In genomic region chr15:8108360-8108965, GRCm38 (mm10) we compare ENCODE assay signal across 8 mouse cellular contexts. TPM values are rescaled to one million over a fixed set of nuclear protein-coding genes. Genes with fewer than 3 reads are reported as not detected.
DNase-seq lines count a peak whose midpoint lies in the region; ATAC-seq and TF ChIP-seq lines count a peak whose summit lies in the region.

No protein-coding gene starts in this region.

- WGBS in heart, embryonic 11.5 days (ENCODE audit: insufficient replicate concordance), result 49% methylated on average over 19 of the region's 19 CpGs
- WGBS in forebrain, embryonic 16.5 days, result 60% methylated on average over 19 of the region's 19 CpGs
- WGBS in liver, postnatal 0 days (ENCODE audit: insufficient replicate concordance), result 40% methylated on average over 19 of the region's 19 CpGs

- H3K4me3 ChIP-seq in heart, embryonic 11.5 days (ENCODE audit: low read depth, low read length), result peak overlapping the region; percentile 95
- H3K4me3 ChIP-seq in ES-E14 (ENCODE audit: insufficient read depth in 1 of 2, low read depth in 1 of 2, low read length in 2 of 2, poor library complexity in 1 of 2, severe bottlenecking in 1 of 2), result peak overlapping the region; percentile 99
- H3K4me3 ChIP-seq in forebrain, embryonic 16.5 days (replicated peaks; ENCODE audit: low read length), result peak overlapping the region; percentile 93
- peak overlapping the region; percentile 95 for H3K4me3 ChIP-seq in liver, postnatal 0 days (ENCODE audit: low read depth, low read length)

- no peak for ATAC-seq in heart, embryonic 11.5 days (replicated peaks; ENCODE audit: insufficient number of reproducible peaks, low FRiP score, low TSS enrichment)
- ATAC-seq in forebrain, embryonic 16.5 days, result peak; percentile 32; the same call in 1 of the 2 replicates
- ATAC-seq in liver, postnatal 0 days, result peak; percentile 28
- no peak for ATAC-seq in activated CD4-positive, CD25-positive, alpha-beta regulatory T cell, adult 4 months

- no peaks in the 10 kb centered on the region for H3K9me3 ChIP-seq in heart, embryonic 11.5 days (replicated peaks; ENCODE audit: control insufficient read depth, low read length)
- no peaks in the 10 kb centered on the region for H3K9me3 ChIP-seq in ES-E14 (ENCODE audit: control insufficient read depth, insufficient read depth, low read depth, low read length)
- no peaks in the 10 kb centered on the region for H3K9me3 ChIP-seq in forebrain, embryonic 16.5 days (ENCODE audit: control insufficient read depth, low read length)
- H3K9me3 ChIP-seq in liver, postnatal 0 days (ENCODE audit: low read length), result no peaks in the 10 kb centered on the region

- H3K27me3 ChIP-seq in heart, embryonic 11.5 days (ENCODE audit: control insufficient read depth, insufficient read depth, low read length), result no peaks in the 10 kb centered on the region
- no peaks in the 10 kb centered on the region for H3K27me3 ChIP-seq in forebrain, embryonic 16.5 days (replicated peaks; ENCODE audit: control insufficient read depth, insufficient read depth, low read length)
- H3K27me3 ChIP-seq in liver, postnatal 0 days (ENCODE audit: insufficient read depth, low read length), result no peaks in the 10 kb centered on the region

- no peak for TF ChIP-seq EP300 in liver, postnatal 0 days (IDR thresholded peaks at IDR 0.05; ENCODE audit: low read depth)

- in situ Hi-C loops in ES-E14 (cut with MboI; ENCODE audit: low sequenced_read_pairs in 2 of 2, unreplicated experiment in 2 of 2), result loop anchor here in 1 of 2 experiments (25.0 kb wide), 1 partner anchor 921 kb away; no protein-coding TSS in a partner anchor

- peak overlapping the region; percentile 77 for H3K27ac ChIP-seq in heart, embryonic 11.5 days (ENCODE audit: low read depth, low read length)
- peak overlapping the region; percentile 13; the same call in 1 of the 2 replicates for H3K27ac ChIP-seq in ES-E14 (ENCODE audit: insufficient read depth, low read depth, low read length, poor library complexity, severe bottlenecking)
- H3K27ac ChIP-seq in forebrain, embryonic 16.5 days (ENCODE audit: low read length), result peak overlapping the region; percentile 82
- peak overlapping the region; percentile 82 for H3K27ac ChIP-seq in liver, postnatal 0 days (ENCODE audit: low read depth)

- DNase-seq in heart, adult 9 months (ENCODE audit: low spot score in 2 of 2), result no peak
- DNase-seq in ES-E14 (ENCODE audit: low read depth, low spot score), result no peak
- DNase-seq in liver, postnatal 0 days, result no peak
- no peak for DNase-seq in c-Kit-positive CD71-positive TER-119-positive erythroid progenitor cells, embryonic 14.5 days (ENCODE audit: low spot score)
- DNase-seq in B cell, adult 2 months, result no peak

- peak overlapping the region; percentile 97 for H3K9ac ChIP-seq in heart, embryonic 11.5 days (ENCODE audit: low read depth, low read length)
- peak overlapping the region; percentile 66 for H3K9ac ChIP-seq in ES-E14 (ENCODE audit: insufficient read depth, low read depth, low read length, poor library complexity, severe bottlenecking)
- H3K9ac ChIP-seq in forebrain, embryonic 16.5 days (replicated peaks; ENCODE audit: low read depth, low read length), result peak overlapping the region; percentile 61
- peak overlapping the region; percentile 91; the same call in 1 of the 2 replicates for H3K9ac ChIP-seq in liver, postnatal 0 days (replicated peaks)

- H3K4me1 ChIP-seq in heart, embryonic 11.5 days (ENCODE audit: control insufficient read depth, insufficient read depth, low read length), result peaks cover 11% of the 10 kb centered on the region; the same call in 1 of the 2 replicates
- no peaks in the 10 kb centered on the region; a peak in 1 of 4 replicates for H3K4me1 ChIP-seq in ES-E14 (ENCODE audit: control insufficient read depth in 2 of 2, insufficient read depth in 2 of 2, low read length in 2 of 2, poor library complexity in 1 of 2)
- peaks cover 17% of the 10 kb centered on the region for H3K4me1 ChIP-seq in forebrain, embryonic 16.5 days (replicated peaks; ENCODE audit: control insufficient read depth, insufficient read depth, low read length)
- H3K4me1 ChIP-seq in liver, postnatal 0 days (ENCODE audit: insufficient read depth), result peaks cover 11% of the 10 kb centered on the region

- H3K4me2 ChIP-seq in heart, embryonic 11.5 days, result peak overlapping the region; percentile 83
- peak overlapping the region; percentile 78 for H3K4me2 ChIP-seq in forebrain, embryonic 16.5 days (ENCODE audit: low read length)
- H3K4me2 ChIP-seq in liver, postnatal 0 days (ENCODE audit: low read depth, low read length), result peak overlapping the region; percentile 75

- H3K36me3 ChIP-seq in heart, embryonic 11.5 days (ENCODE audit: control insufficient read depth, insufficient read depth, low read length), result peaks cover 8% of the 10 kb centered on the region
- H3K36me3 ChIP-seq in ES-E14 (ENCODE audit: control insufficient read depth, insufficient read depth, low read length, poor library complexity, severe bottlenecking), result peaks cover 6% of the 10 kb centered on the region
- H3K36me3 ChIP-seq in forebrain, embryonic 16.5 days (ENCODE audit: control insufficient read depth, insufficient read depth), result peaks cover 3% of the 10 kb centered on the region; the same call in 1 of the 2 replicates
- H3K36me3 ChIP-seq in liver, postnatal 0 days (replicated peaks; ENCODE audit: insufficient read depth, low read length), result peaks cover 14% of the 10 kb centered on the region

- TF ChIP-seq CTCF in liver, postnatal 0 days (IDR thresholded peaks at IDR 0.05; ENCODE audit: low read depth), result no peak

TF ChIP-seq in ES-E14, 5 proteins besides CTCF, POLR2A, EP300 and RAD21:
- TF ChIP-seq MAFK (IDR thresholded peaks at IDR 0.05; ENCODE audit: insufficient read depth, low read depth, low read length), result no peak
- no peak for TF ChIP-seq HCFC1 (IDR thresholded peaks at IDR 0.05; ENCODE audit: borderline replicate concordance, insufficient read depth, low read length)
- no peak for TF ChIP-seq ZC3H11A (IDR thresholded peaks at IDR 0.05; ENCODE audit: borderline replicate concordance, low read depth, low read length)
- no peak for TF ChIP-seq ZNF384 (IDR thresholded peaks at IDR 0.05; ENCODE audit: low read depth, low read length)
- no peak for TF ChIP-seq CHD2 (IDR thresholded peaks at IDR 0.05; ENCODE audit: low read depth, low read length)

RNA-seq across cellular contexts. Expression of gene Nup155, which starts 0.6 kb away (rescaled TPM):
- polyA plus RNA-seq in heart, embryonic 11.5 days (2014; fragmentation: Nextera tagmentation; extraction: Ambion mirVana), result 13.1 and 23.2 TPM in 2 replicates
- 133 and 156 TPM in 2 replicates for total RNA-seq in ES-E14 (2012; rRNA removed)
- polyA plus RNA-seq in forebrain, embryonic 16.5 days (2015; fragmentation: Nextera tagmentation; extraction: Ambion mirVana), result 13.9 and 15.1 TPM in 2 replicates
- 3.6 and 4.1 TPM in 2 replicates for polyA plus RNA-seq in liver, postnatal 0 days (2015; fragmentation: Nextera tagmentation; extraction: Ambion mirVana)
- polyA plus RNA-seq in activated CD4-positive, CD25-positive, alpha-beta regulatory T cell, adult 4 months (2017; shearing (Covaris generic)), result 1 to 10 TPM; 8.2 to 9.6 TPM

RNA-seq across cellular contexts. Expression of gene Wdr70, which starts 9.5 kb away (rescaled TPM):
- 49.3 and 49.5 TPM in 2 replicates for polyA plus RNA-seq in heart, embryonic 11.5 days (2014; fragmentation: Nextera tagmentation; extraction: Ambion mirVana)
- total RNA-seq in ES-E14 (2012; rRNA removed), result 39.9 and 45.5 TPM in 2 replicates
- 60.3 and 71.0 TPM in 2 replicates for polyA plus RNA-seq in forebrain, embryonic 16.5 days (2015; fragmentation: Nextera tagmentation; extraction: Ambion mirVana)
- polyA plus RNA-seq in liver, postnatal 0 days (2015; fragmentation: Nextera tagmentation; extraction: Ambion mirVana), result 13.1 and 15.5 TPM in 2 replicates
- polyA plus RNA-seq in activated CD4-positive, CD25-positive, alpha-beta regulatory T cell, adult 4 months (2017; shearing (Covaris generic)), result 10 to 100 TPM; 35.3 to 36.5 TPM

Comparison
In these comparisons a context has a peak if more than half of its experiments do, and no peak if none do; other contexts are left out.
1. ATAC-seq: peak in forebrain, embryonic 16.5 days (single experiment) and liver, postnatal 0 days (single experiment); none in heart, embryonic 11.5 days (single experiment) and activated CD4-positive, CD25-positive, alpha-beta regulatory T cell, adult 4 months (single experiment).
2. H3K27ac ChIP-seq: peak in every context shown above with its lines; median percentile 82 in forebrain, embryonic 16.5 days; 82 in liver, postnatal 0 days; 77 in heart, embryonic 11.5 days; 13 in ES-E14.
3. Peak in every context shown above with its lines, with median percentiles within 50 percentile points of each other: H3K4me2 ChIP-seq, H3K4me3 ChIP-seq and H3K9ac ChIP-seq.